Mouse (Mus musculus) myocyte (in vitro differentiated cells): ENCODE results near the gene Tmcc3.

Experiments
- CEBPB ChIP-seq: IDR thresholded peaks from 2 replicates; pipeline ENCODE4 v1.6.1; 2011; ENCODE audit warnings: mild to moderate bottlenecking, moderate library complexity; ENCODE audit not compliant: poor library complexity, insufficient read depth, severe bottlenecking
- MYOG ChIP-seq, 3 experiments: IDR thresholded peaks; one replicate each; pipeline ENCODE4 v1.6.1; 2011; ENCODE audit warnings: control low read depth in 2 of 3, low read depth in 2 of 3, mild to moderate bottlenecking in 2 of 3; ENCODE audit not compliant: insufficient read length in 2 of 3, control insufficient read depth in 1 of 3, insufficient read depth in 1 of 3
- POLR2A ChIP-seq: IDR thresholded peaks from one replicate; pipeline ENCODE4 v1.6.1; 2011; ENCODE audit warnings: low read depth, mild to moderate bottlenecking, control low read depth, moderate library complexity; ENCODE audit not compliant: insufficient read length

DNA sequence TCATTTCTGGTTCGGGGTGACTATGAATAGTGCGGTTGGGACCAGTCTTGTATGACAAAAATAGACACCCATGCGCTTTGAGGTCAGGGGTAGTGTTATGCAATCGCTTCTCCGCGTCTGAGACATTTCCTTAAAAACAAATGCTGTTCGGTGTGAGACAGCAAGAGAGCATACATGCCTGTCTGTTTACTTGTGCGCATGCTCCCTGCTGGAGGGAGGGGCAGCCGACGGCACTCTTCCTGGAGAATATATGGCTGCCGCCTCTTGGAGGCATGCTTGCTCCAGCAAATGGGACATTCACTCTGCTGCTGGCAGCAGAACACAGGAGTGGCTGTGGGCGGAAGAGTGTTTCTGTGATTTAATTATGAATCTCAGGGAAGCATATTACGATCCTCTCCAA, 66.6 kb downstream of the Tmcc3 start:
- TF ChIP-seq POLR2A (no peak), MYOG (IDR thresholded peaks at IDR 0.05; ENCODE audit: control insufficient read depth in 1 of 3, insufficient read depth in 1 of 3, insufficient read length in 2 of 3, low read depth in 2 of 3) (no peak), CEBPB (no peak)
